Mouse (Mus musculus): ENCODE data around the gene Slamf6. TPM values are rescaled to one million over a fixed set of nuclear protein-coding genes. Genes with fewer than 3 reads are reported as not detected.
"Not testable (repeated sequence)": the region's sequence is repeated elsewhere in the genome, so short reads cannot be mapped to it uniquely, and the experiment has no call there.

The Slamf6 gene
- polyA plus RNA-seq, 1 experiment from 2014 or later = 0.42 TPM

- Histone ChIP-seq H3K4me1 (replicated peaks; ENCODE audit: control insufficient read depth, insufficient read depth, low read length) (no peaks in the 10 kb centered on the region), H3K9me3 (ENCODE audit: control insufficient read depth) (no peaks in the 10 kb centered on the region), H3K4me3 (ENCODE audit: low read depth, low read length) (no peak overlapping the region), H3K27ac (ENCODE audit: low read depth, low read length) (no peak overlapping the region), H3K36me3 (ENCODE audit: control insufficient read depth, insufficient read depth) (no peaks in the 10 kb centered on the region), H3K9ac (ENCODE audit: low read depth, low read length) (no peak overlapping the region), H3K4me2 (replicated peaks; ENCODE audit: low read depth) (no peak overlapping the region), H3K27me3 (replicated peaks; ENCODE audit: control insufficient read depth, insufficient read depth, low read length) (no peaks in the 10 kb centered on the region)
- 79% methylated on average over 6 of the region's 6 CpGs for WGBS
- TF ChIP-seq CTCF (IDR thresholded peaks at IDR 0.05; ENCODE audit: low read depth) = no peak
- ATAC-seq = no peak
Observed at GRCm38 (mm10) chr1:171966054-171966790, 48.9 kb downstream of the Slamf6 start.

GRCm38 (mm10) chr1:171969221-171969620, 51.9 kb downstream of the Slamf6 start:
- Histone ChIP-seq H3K36me3 (ENCODE audit: control insufficient read depth, insufficient read depth) (no peaks in the 10 kb centered on the region), H3K27ac (ENCODE audit: low read depth, low read length) (no peak overlapping the region), H3K4me2 (replicated peaks; ENCODE audit: low read depth) (no peak overlapping the region), H3K4me3 (ENCODE audit: low read depth, low read length) (no peak overlapping the region), H3K27me3 (replicated peaks; ENCODE audit: control insufficient read depth, insufficient read depth, low read length) (no peaks in the 10 kb centered on the region), H3K4me1 (replicated peaks; ENCODE audit: control insufficient read depth, insufficient read depth, low read length) (no peaks in the 10 kb centered on the region), H3K9ac (ENCODE audit: low read depth, low read length) (no peak overlapping the region), H3K9me3 (ENCODE audit: control insufficient read depth) (no peaks in the 10 kb centered on the region)
- 87% methylated on average over 6 of the region's 6 CpGs for WGBS
- no peak for ATAC-seq
- TF ChIP-seq CTCF (IDR thresholded peaks at IDR 0.05; ENCODE audit: low read depth) = no peak

- Histone ChIP-seq H3K27ac (ENCODE audit: low read depth, low read length) (no peak overlapping the region), H3K4me3 (ENCODE audit: low read depth, low read length) (no peak overlapping the region), H3K9ac (ENCODE audit: low read depth, low read length) (no peak overlapping the region), H3K4me2 (replicated peaks; ENCODE audit: low read depth) (no peak overlapping the region), H3K4me1 (replicated peaks; ENCODE audit: control insufficient read depth, insufficient read depth, low read length) (no peaks in the 10 kb centered on the region), H3K27me3 (replicated peaks; ENCODE audit: control insufficient read depth, insufficient read depth, low read length) (no peaks in the 10 kb centered on the region), H3K36me3 (ENCODE audit: control insufficient read depth, insufficient read depth) (no peaks in the 10 kb centered on the region), H3K9me3 (ENCODE audit: control insufficient read depth) (no peaks in the 10 kb centered on the region)
- 68% methylated on average over 10 of the region's 10 CpGs for WGBS
- no peak for ATAC-seq
- TF ChIP-seq CTCF (IDR thresholded peaks at IDR 0.05; ENCODE audit: low read depth) = no peak
Observed at GRCm38 (mm10) chr1:171970854-171971586, 53.7 kb downstream of the Slamf6 start.

- not testable (repeated sequence) for H3K27ac ChIP-seq (ENCODE audit: low read depth, low read length); H3K4me3 ChIP-seq (ENCODE audit: low read depth, low read length); H3K9me3 ChIP-seq (ENCODE audit: control insufficient read depth); H3K9ac ChIP-seq (ENCODE audit: low read depth, low read length); ATAC-seq; H3K4me1 ChIP-seq (replicated peaks; ENCODE audit: control insufficient read depth, insufficient read depth, low read length); H3K4me2 ChIP-seq (replicated peaks; ENCODE audit: low read depth); H3K36me3 ChIP-seq (ENCODE audit: control insufficient read depth, insufficient read depth); H3K27me3 ChIP-seq (replicated peaks; ENCODE audit: control insufficient read depth, insufficient read depth, low read length)
- 96% methylated on average over 2 of the region's 2 CpGs for WGBS
Observed at GRCm38 (mm10) chr1:171974361-171974760, 57.0 kb downstream of the Slamf6 start.

DNA sequence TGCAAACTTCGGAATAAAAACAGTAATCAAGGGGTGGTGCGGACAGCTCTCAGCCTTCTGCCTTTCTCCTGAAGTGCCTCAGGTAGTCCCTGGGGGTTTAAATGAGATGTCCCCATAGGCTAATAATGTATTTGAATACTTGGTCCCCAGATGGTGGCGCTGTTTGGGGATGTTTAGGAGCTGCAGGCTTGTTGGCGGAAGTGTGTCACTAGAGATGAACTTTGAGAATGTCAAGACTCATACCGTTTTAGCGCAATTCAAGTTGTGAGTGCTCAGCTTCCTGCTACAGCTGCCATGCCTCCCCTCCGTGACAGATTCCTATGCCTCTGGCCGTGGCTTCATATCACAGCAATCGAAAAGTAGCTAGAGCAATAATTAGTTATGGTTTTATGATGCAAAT, 58.1 kb downstream of the Slamf6 start:
- H3K4me1 ChIP-seq (replicated peaks; ENCODE audit: control insufficient read depth, insufficient read depth, low read length) = no peaks in the 10 kb centered on the region

DNA sequence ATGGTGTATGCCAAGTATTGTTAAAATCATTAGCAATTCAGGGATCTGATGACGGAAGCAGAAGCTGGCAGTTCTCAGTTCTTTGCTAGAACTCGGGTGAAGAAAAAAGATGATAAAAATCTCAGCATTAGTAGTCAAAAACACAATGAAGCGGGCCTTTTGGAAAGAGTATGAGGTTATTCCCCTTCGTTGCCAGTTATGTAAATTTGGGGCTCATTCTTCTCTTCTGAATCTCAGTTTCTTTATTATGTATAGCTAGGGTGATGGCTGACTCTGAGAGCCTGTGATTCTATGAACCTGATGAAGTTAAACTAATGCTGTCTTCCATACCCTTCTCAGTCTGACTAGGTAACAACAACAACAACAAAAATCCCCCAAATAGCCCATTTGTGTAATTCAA, 58.5 kb downstream of the Slamf6 start:
- H3K4me2 ChIP-seq (replicated peaks; ENCODE audit: low read depth) = no peak overlapping the region
- H3K27ac ChIP-seq (ENCODE audit: low read depth, low read length) = no peak overlapping the region
- no peak for TF ChIP-seq CTCF (IDR thresholded peaks at IDR 0.05; ENCODE audit: low read depth)
- H3K9ac ChIP-seq (ENCODE audit: low read depth, low read length) = no peak overlapping the region
- no peaks in the 10 kb centered on the region for H3K36me3 ChIP-seq (ENCODE audit: control insufficient read depth, insufficient read depth)
- H3K27me3 ChIP-seq (replicated peaks; ENCODE audit: control insufficient read depth, insufficient read depth, low read length) = no peaks in the 10 kb centered on the region
- WGBS = 86% methylated on average over 4 of the region's 4 CpGs
- no peak for ATAC-seq
- no peaks in the 10 kb centered on the region for H3K9me3 ChIP-seq (ENCODE audit: control insufficient read depth)
- no peak overlapping the region for H3K4me3 ChIP-seq (ENCODE audit: low read depth, low read length)
- H3K4me1 ChIP-seq (replicated peaks; ENCODE audit: control insufficient read depth, insufficient read depth, low read length) = no peaks in the 10 kb centered on the region

More for the DNA sequence above, 58.1 kb downstream of the Slamf6 start:
- Histone ChIP-seq H3K27ac (ENCODE audit: low read depth, low read length) (no peak overlapping the region), H3K9me3 (ENCODE audit: control insufficient read depth) (no peaks in the 10 kb centered on the region), H3K4me3 (ENCODE audit: low read depth, low read length) (no peak overlapping the region), H3K27me3 (replicated peaks; ENCODE audit: control insufficient read depth, insufficient read depth, low read length) (no peaks in the 10 kb centered on the region), H3K9ac (ENCODE audit: low read depth, low read length) (no peak overlapping the region), H3K4me2 (replicated peaks; ENCODE audit: low read depth) (no peak overlapping the region), H3K36me3 (ENCODE audit: control insufficient read depth, insufficient read depth) (no peaks in the 10 kb centered on the region)
- WGBS = 85% methylated on average over 9 of the region's 9 CpGs
- TF ChIP-seq CTCF (IDR thresholded peaks at IDR 0.05; ENCODE audit: low read depth) = no peak
- ATAC-seq = no peak

All from intestine, postnatal 0 days (tissue).